Mouse (Mus musculus) urinary bladder, postnatal 25 days (tissue): ENCODE measurements around the gene Ppargc1a.

Source experiments
- DNase-seq: peaks from one replicate; pipeline ENCODE4 v3.0.0; 2022; ENCODE audit warnings: low spot score

Gene Ppargc1a

DNA sequence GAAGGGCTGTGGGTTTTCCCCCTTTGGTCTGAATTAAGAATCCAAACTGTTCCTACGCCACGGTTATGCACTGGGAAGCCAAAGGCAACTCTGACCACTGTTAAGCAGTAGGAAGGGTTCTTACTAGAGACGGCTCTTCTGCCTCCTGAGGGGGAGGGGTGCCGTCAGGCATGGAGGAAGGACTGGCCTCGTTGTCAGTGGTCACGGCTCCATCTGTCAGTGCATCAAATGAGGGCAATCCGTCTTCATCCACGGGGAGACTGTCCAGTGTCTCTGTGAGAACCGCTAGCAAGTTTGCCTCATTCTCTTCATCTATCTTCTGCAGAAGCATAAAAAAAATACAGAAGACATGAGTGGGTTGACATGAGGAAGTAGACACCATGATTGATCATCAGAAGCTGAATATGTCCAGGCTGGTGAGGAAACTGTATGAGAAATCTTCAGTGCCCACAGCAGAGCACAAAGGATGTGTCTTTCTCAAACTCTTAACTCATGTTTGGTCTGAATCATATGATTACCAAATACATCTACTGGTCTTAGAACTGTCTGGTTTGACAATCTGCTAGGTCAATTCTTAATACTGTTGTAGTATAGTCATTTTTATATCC is 69.5 kb downstream of the Ppargc1a start:
- no peak for DNase-seq

DNA sequence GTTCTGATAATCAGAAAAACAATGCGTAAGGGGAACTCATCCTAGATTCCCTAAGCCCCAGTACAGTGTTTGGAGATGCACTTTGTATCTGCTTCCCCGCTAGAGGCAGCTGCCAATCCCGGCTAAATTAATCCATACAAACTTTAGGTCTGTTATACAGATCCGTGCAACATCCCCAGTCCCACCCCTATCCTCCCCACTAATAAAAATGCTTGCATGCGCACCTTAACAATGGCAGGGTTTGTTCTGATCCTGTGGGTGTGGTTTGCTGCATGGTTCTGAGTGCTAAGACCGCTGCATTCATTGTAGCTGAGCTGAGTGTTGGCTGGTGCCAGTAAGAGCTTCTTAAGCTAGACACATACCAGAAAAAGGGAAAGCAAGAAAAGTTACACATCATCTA is 72.1 kb downstream of the Ppargc1a start:
- DNase-seq = no peak

DNA sequence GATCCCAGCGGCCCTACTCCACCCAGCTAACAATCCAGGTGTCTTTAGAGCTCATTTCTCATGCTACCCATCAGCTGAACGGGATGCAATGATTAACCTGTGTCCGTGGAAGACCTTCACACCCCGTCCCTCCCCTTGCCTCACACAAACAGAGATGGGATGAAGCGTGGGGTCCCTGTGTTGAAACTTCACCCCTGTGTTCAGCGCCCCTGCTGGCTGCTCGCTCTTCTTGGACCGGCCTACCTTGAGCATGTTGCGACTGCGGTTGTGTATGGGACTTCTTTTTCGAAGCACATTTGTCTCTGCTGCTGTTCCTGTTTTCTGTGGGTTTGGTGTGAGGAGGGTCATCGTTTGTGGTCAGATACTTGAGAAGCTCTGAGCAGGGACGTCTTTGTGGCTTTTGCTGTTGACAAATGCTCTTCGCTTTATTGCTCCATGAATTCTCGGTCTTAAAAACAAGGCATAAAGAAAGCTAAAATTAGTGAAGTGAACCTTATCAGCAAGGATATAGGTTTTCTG is 73.1 kb downstream of the Ppargc1a start:
- no peak for DNase-seq

DNA sequence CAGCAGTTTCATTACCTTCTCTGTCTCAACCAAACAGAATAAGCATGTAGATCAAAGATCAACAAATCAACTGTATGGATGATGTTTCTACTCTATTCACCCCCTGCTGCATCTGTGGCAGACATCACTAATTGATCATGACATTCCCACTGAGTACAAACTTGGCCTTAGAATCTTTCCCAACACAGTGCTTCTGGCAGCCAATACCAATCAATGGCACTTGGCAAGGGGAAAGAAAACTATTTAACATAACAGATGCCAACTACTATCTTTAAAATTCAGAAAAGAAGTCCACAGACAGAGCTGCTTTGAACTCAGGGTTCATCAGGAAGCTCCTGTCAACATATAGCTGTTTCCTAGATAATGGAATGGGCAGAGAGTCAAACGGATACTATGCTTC is 83.8 kb downstream of the Ppargc1a start:
- DNase-seq = no peak

DNA sequence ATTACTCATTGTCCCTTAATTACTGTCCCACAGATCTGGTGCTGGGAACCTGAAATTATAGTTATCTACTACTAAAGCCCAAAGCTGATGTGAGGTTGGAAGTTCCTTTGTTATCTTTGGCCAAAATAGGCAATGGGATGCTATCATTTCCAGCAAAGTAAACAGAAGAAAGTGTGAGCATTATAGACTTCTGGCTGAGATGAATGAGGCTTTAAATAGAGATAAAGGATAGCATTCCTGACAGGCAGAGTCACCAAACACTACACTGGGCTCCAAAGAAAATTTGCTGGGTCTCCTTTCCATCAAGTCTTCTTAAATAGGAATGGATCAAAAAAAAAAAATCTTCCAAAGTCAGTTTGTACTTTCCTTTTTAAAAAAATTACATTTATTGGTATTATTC is 87.7 kb downstream of the Ppargc1a start:
- DNase-seq = no peak

DNA sequence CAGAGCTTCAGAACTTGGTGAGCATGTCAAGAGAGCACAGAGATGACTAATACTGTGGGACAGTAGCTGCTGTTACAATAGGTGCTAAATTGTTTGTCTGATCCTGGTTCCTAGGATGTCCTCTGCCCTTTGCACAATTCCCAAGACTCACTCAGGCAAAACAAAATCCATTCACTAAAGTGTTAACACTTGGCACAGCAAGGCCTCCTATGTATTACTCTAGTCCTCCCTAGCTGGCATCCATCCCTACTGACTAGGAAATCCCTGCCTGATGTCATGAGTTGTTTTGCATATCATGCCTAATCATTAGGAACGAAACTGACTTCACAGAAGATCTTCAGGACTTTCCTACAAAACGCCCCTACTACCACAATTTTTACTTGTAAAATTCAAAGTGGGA is 88.1 kb downstream of the Ppargc1a start:
- no peak for DNase-seq

DNA sequence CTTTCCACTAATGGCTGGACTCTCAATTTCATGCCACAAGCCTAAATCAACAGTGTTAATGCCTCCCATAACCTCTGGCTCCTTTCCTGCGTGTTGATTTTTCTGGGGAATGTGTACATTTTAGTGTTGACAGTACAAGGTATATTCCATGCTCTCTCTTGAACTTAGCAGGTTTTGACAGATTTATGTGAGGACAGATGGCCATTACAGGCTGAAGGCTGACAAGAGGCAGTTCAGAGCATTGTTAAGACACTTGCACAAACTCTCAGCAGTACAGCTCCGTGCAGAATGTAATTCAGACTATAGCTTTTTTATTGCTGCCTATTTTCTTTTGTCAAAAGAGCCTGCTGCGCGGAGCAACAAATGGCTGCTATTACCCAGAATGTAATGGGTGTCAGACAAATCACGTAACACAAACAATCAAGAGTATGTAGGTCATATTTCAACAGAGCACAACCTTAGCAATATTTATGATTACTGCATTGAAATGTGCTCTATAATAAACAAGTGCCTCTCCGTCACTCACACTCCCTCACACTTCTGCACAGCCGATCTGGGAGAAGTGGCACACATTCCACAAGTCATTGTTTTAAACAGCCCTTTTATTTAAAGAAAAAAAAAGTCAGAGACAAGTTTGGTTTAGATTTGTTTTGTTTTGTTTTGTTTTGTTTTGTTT is 89.1 kb downstream of the Ppargc1a start:
- DNase-seq = no peak

DNA sequence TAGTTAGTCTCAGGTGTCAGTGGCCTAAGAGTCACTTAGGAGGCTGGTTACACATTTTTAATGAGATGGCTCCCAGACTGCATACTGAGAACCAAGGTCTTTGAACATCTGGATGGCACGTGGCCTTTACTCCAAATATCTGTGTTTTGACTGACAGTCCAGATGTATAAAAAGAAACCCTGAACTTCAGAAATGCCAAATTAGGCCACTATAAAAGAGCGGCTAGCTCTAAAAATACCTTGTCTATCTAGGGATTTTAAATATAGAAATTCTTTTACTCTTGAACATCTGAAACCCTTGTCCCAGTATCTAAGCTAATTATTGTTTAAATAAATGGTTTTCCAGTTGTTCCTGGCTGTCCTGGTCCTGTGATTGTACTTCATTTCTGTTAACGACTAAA is 90.4 kb downstream of the Ppargc1a start:
- no peak for DNase-seq

DNA sequence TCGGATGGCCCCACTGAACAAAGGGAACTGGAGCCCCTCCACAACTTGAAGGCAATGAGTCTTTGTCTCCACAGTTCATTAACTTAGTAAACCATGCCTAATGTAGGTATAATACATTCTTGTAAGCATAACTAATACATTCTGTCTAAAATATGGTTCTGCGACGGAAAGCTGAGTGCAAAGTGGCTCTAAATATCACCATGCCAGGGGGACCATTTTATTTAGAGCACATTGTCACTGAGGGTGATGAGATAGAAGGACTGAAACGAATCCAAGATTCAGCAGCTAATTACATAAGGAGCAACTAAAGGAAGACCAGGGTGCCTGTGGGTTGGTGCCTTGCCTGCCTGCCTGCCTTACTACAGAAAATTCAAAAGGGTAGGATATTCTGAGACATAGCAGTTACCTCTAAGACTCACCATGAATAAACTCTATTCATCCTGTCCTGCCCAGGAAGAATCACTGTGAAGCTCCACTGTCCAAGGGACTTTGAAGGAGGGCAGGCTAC is 92.4 kb downstream of the Ppargc1a start:
- no peak for DNase-seq

DNA sequence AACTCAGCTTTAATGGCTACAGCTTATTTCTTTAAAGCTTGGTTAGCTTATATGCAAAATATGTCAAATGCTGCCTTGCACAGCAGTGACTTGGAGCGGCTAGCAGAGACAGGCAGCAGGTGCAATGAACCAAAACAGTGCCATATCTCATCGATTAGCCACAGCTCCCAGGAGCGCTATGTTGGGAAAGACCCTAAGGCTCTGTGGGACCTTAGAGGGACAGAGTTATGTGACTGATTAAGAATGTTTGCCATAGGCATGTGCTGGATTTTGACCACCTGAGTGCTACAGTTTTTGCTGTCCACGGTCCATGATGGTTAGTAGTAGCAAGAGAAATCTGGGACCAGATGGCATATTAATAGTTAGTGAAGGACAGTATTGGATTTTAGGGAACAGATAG is 95.9 kb downstream of the Ppargc1a start:
- DNase-seq = no peak

DNA sequence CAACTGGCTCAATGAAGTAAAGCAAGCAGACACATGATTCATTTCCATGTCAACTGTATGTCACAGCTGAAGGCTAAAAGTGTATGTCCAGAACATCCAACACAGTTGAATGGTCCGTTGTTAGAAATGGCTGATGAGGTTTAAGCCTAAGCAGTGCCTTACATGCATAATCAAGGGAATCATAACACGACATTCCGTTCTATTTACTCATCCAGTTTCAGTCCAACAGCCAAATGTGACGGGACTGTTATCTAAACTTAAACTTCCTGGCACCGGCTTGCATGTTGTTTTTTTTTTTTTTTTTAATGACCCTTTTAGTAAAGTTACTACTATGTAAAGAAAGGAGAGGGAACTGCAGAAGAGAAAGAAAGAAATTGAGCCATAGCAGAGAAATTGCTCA is 101.5 kb downstream of the Ppargc1a start:
- DNase-seq = no peak

DNA sequence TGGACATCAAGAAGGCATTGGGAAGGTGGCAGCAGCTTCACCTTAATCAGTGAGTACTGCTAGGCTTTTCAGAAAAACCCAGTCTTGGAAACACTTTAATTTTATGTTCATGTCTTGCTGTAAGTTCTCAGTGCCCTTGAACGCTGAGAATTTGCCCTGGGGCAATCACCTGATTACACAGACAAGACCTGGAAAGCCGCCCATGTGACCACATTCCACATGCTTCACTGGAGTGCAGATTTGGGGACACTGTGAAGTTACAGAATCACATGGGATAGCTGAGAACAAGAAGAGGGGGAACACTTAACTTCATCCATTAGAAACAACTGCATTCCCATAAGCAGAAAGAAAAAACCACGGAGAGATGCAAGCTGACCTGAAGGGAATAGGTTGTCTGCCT is 115.5 kb downstream of the Ppargc1a start:
- no peak for DNase-seq

DNA sequence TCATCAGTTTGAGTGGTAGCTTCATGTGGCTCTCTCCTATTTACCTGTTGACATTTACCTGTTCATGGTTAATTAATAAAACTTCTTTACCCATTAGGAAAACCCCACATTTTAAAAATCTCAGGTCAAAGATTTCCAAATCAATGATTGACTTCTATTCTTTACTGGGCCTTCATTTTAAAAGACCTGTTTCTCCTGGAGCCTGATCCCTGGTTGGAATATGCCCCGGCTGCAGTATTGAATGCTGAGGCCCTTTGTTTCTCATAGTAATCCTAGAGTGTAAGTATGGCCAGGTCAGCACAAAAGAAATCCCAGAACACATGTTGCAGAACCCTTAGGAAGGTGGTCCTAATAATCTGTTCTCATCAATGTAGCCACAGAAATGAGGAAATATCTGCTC is 119.9 kb downstream of the Ppargc1a start:
- no peak for DNase-seq

DNA sequence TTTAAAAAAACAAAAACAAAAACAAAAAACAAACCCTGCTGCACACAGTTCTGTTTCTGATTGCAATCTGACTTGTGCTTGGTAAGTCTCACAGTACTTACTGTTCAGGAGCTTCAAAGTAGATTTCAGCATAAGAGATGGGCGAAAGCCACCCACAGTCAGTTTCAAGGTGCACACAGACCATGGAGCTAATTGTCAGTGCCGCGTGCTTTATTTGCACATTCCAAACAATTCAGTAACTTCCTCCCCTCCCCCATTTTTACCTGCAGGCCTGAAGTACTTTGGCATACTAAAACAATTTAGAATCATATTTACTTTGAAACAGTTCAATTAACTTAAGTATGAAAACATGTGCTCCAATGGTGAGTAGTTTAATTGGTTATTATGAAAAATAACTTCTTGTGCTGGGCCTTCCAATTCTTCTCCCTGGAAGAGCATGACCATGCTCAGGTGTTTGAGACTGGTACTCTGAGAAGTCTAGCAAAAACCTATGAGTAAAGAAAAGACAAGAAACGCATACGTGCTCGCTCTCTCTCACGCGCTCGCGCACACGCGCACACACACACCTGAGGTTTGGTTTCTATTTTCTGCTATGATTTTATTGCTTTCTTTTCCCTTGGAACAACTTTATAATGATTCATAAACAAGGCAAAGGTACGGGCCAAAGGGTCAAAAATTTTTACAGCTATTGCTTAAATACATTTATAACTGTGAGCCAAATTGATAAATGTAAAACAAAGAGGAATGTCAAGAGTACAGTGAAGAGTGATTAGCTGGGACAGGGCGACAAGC is 121.0 kb downstream of the Ppargc1a start:
- no peak for DNase-seq

DNA sequence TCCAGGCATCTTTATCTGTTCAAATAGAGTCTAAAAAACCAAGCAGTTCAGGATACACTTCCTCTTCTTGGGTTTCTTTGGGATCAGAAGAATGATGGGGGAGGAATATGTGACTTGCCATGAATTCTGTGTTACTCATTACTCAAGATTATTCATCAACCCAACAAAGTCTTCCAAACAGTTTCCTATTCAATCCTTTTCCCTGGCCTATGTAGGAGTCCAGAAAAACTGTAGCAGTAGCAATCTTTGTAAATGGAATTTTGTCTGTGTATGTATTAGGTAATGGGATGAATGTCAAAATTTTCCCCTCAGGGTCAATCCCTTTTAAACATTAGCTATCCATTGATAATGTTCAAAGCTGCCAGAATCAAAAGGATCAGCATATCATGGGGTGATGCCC is 121.8 kb downstream of the Ppargc1a start:
- no peak for DNase-seq

DNA sequence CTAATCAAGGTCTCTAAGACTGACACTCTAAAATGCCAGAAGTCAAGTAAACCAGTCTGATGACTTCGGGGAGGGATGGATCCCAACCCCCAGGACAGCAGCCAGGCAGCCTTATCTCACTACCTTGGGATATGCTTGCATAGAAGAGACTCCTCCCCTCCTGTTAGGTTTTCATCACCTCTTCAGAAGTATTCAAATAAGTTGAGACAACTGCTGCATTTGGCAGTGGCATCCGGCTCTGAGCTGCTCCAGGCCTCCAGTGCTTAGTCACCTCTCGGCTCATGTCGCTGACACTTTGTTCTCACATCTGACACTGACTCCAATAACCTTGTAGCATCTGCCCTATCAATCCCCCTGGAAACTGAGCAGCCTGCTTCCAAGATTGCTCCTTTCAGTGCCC is 127.8 kb downstream of the Ppargc1a start:
- DNase-seq = no peak

DNA sequence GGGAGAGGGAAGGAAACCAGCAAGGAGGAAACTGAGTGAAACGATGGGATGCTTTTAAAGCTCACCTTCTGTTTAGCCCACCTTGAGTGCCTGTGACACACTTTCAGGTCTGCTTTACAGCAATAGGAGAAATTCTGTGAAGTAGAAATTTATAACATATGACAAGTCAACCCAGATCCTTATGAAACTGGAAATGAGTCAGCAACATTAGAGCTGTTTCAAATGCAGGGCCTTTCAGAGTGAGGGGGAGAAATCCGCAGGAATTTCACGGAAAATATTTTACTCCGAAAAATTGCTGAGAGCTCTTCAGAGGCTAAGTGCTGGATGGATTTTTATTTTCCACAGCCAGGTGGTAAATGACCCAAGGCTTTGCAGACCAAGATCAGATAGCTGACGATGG is 133.6 kb downstream of the Ppargc1a start:
- no peak for DNase-seq

DNA sequence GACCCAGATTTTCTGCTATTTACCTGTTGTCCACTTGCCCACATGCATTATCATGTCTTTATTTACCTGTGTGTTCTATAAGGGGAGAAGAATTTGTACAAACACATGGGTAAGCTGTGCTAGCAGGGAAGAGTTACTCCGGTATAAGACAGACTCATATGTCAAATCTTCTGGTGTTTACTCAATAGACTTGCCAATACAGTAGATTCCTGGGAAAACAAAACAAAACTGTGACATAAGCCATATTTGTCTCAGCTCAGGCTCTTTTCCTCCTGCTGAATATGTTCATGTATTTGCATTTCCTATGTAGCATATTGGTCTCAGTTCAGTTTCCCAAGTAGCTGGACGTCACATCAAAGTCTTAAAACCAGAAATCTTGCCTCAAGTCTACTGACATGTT is 135.0 kb downstream of the Ppargc1a start:
- no peak for DNase-seq

DNA sequence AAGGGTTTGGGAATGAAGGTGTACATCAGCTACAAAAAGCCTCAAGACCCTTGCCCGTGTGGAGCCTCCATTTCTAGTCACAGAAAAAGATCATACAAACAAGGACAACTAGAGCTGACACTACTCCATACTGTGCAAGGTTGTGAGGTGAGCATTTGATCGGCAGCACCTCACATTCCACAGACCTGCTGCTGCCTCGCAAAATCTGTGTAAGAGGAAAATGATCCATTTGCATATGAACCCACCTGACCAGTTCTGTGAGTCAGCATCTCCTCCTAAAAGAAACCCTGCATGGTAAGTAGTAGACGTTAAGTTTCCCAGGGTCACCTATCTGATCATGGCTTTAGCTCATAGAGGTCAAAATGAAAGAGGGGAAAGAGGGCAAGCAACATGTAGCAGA is 135.5 kb downstream of the Ppargc1a start:
- DNase-seq = no peak

DNA sequence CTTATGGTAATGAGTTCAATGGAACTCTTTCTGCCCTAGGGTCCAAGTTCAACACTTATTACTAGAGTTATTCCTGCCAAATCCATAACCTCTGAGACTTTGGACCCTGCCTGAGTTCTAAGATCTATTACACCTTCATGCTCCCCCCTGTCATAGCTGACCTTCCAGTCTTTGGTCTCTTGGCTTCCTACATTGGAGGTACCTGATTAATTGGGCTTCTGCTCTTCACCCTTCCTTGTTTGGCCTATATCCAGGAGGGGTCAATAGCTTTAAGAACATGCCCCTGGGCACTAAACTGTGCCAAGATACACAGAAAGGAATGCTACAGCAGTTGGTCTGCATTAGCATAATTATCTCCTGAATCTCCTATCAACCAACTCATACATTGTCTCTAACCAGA is 141.1 kb downstream of the Ppargc1a start:
- no peak for DNase-seq

DNA sequence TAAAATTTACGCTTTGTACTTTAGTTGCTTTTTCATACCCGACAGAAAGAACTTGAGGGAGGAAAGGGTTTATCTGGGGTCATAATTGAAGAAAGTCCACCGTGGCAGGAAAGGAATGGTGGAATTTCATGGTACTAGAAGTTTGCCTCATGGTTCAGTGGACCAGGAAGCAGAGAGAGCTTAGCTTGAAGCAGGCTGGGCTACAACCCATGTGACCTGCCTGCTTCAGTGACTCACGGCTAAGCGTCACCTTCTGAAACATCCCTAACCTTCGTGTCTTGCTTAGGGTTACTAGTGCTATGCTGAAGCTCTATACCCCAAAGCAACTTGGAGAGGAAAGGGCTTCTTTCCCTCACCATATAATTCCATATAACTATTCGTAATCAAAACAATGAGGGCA is 151.1 kb downstream of the Ppargc1a start:
- DNase-seq = no peak

DNA sequence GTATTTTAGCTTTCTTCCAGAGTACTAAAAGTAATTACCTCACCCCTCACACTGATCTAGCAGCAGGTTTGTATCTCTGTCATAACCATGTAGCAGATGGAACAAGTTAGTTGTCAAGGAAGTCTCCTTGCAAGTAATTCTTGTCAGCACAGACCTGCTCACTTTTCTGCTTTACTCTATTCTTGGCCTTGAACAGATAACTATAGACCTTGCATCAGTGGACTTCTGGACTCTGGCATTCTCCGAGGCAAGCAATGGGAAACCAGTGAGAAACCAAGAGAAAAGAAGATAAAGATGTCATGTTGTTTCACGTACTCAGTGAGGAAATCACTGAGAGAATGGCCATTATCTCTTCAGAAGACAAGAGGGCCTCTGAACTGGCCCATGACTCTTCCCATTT is 152.1 kb downstream of the Ppargc1a start:
- DNase-seq = no peak
